Mouse (Mus musculus) stomach, embryonic 16.5 days (tissue): ENCODE results near the gene Sspo. TPM values are rescaled to one million over a fixed set of nuclear protein-coding genes. Genes with fewer than 3 reads are reported as not detected.

Experiments
- ATAC-seq: fragments of 200-750 bp; cut with Nextera tagmentation; 2 replicates; pipeline ENCODE4 v1.8.0; 2017; ENCODE audit warnings: moderate number of reproducible peaks, moderate TSS enrichment; ENCODE audit not compliant: insufficient read depth, low FRiP score
- H3K27ac ChIP-seq: fragments of 300-500 bp; sonication (generic); 2 replicates; pipeline ENCODE4 v1.5.1; 2014; ENCODE audit warnings: low read length
- H3K27me3 ChIP-seq: fragments of 300-500 bp; sonication (generic); 2 replicates; pipeline ENCODE4 v1.6.1; 2014; ENCODE audit warnings: low read length, control low read depth, mixed read lengths; ENCODE audit not compliant: control insufficient read depth, insufficient read depth
- H3K36me3 ChIP-seq: fragments of 300-500 bp; sonication (generic); 2 replicates; pipeline ENCODE4 v1.6.1; 2014; ENCODE audit warnings: low read length; ENCODE audit not compliant: control insufficient read depth, insufficient read depth
- H3K4me1 ChIP-seq: fragments of 300-500 bp; sonication (generic); 2 replicates; pipeline ENCODE4 v1.6.1; 2014; ENCODE audit warnings: low read length, control low read depth, mixed read lengths; ENCODE audit not compliant: control insufficient read depth, insufficient read depth
- H3K4me2 ChIP-seq: fragments of 300-500 bp; sonication (generic); 2 replicates; pipeline ENCODE4 v1.6.1; 2014; ENCODE audit warnings: low read depth, low read length, mixed read lengths
- H3K4me3 ChIP-seq: fragments of 300-500 bp; sonication (generic); replicated peaks from 2 replicates; pipeline ENCODE4 v1.5.1; 2014; ENCODE audit warnings: mild to moderate bottlenecking, low read length
- H3K9ac ChIP-seq: fragments of 300-500 bp; sonication (generic); 2 replicates; pipeline ENCODE4 v1.6.1; 2014; ENCODE audit warnings: low read length
- H3K9me3 ChIP-seq: fragments of 300-500 bp; sonication (generic); replicated peaks from 2 replicates; pipeline ENCODE4 v1.6.1; 2016; ENCODE audit warnings: low read length, control low read depth; ENCODE audit not compliant: control insufficient read depth
- WGBS: fragments of 180-500 bp; shearing (Covaris S2); extraction: QIAGEN DNeasy Blood & Tissue Kit; methylation state at CpG from one replicate; pipeline ENCODE4 v1.1.7; 2014; 5-methylcytosine and 5-hydroxymethylcytosine counted together
- polyA plus RNA-seq: library from polyadenylated mRNA; unstranded; fragments of >200 nt; fragmentation: Nextera tagmentation; extraction: Ambion mirVana; gene quantifications from 2 replicates; pipeline ENCODE4 v1.2.1, GENCODE M21; 2015

The Sspo gene
- polyA plus RNA-seq, 1 experiment from 2014 or later: 0.89 TPM

DNA sequence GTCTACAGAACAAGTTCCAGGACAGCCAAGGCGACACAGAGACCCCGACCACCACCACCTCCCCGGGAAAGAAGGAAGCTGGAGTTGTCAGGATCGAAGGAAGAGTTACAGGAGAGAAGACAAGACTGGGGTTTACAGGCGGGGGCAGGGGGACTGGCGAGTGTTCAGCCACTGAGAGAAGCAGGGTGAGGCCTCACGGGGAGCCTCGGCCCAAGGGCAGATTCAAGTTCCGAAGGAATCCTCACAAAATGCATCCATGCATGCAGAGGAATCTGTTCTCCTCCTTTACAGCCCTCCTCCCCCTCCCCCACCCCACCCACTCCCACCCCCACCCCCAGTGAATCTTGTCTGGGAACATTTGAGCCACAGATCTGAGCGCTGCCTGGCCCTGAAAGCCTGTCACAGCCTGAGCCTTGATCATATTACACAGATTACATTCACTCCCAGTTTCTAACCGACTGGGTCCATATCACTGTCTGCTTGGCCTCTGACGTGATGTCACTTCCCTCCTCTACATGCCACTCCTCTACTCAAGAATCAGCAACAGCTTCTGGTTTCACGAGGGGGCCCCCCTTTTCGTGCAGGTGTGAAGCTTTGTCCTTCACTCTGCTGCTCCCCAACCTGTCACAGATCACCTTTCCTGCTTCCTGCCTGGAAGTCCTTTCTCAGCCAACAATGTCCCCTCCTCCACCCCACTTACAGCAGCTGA lies 7.6 kb upstream of the Sspo start:
- no peak overlapping the region for H3K4me3 ChIP-seq
- no peak for ATAC-seq
- H3K27ac ChIP-seq: peak overlapping the region; percentile 33; the same call in 1 of the 2 replicates
- WGBS: 51% methylated on average over 14 of the region's 14 CpGs
- no peak overlapping the region for H3K9ac ChIP-seq
- H3K36me3 ChIP-seq: peaks cover 29% of the 10 kb centered on the region
- no peaks in the 10 kb centered on the region for H3K27me3 ChIP-seq
- no peaks in the 10 kb centered on the region for H3K9me3 ChIP-seq
- H3K4me1 ChIP-seq: peaks cover 38% of the 10 kb centered on the region
- H3K4me2 ChIP-seq: no peak overlapping the region

DNA sequence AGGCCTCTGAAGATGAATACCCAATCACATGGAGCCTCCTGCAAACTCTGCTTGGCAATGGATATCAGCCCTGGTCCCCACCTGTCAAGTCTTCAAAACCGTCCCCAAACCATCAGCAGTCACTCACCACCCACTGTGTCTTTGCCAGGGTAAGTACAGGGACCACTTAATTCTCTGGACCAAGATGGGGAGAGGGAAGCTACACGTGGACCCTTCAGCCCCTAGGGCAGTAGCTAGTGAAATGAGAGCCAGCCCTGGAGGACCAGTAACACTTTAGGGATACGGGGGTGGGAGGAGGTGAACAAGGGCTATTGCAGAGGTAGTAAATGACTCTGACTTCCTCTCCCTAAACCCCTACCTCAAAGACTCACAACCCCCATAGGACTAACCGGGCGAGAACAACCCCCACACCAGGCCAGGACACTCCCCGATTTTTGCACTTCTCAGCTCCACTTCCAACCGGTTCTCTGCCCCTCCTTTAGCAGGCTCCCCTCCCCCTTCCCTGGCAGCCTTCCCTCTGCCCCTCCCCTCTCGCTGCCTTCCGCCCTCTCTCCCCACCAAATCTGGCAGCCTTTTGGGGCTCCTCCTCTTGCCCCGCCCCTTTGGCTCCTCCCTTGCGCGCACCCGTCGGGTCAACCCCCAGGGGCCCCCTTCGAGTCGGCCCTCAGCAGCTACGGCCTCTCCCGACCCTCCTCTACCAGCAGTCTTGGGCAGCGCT lies 4.3 kb upstream of the Sspo start:
- peak overlapping the region; percentile 96 for H3K4me3 ChIP-seq

DNA sequence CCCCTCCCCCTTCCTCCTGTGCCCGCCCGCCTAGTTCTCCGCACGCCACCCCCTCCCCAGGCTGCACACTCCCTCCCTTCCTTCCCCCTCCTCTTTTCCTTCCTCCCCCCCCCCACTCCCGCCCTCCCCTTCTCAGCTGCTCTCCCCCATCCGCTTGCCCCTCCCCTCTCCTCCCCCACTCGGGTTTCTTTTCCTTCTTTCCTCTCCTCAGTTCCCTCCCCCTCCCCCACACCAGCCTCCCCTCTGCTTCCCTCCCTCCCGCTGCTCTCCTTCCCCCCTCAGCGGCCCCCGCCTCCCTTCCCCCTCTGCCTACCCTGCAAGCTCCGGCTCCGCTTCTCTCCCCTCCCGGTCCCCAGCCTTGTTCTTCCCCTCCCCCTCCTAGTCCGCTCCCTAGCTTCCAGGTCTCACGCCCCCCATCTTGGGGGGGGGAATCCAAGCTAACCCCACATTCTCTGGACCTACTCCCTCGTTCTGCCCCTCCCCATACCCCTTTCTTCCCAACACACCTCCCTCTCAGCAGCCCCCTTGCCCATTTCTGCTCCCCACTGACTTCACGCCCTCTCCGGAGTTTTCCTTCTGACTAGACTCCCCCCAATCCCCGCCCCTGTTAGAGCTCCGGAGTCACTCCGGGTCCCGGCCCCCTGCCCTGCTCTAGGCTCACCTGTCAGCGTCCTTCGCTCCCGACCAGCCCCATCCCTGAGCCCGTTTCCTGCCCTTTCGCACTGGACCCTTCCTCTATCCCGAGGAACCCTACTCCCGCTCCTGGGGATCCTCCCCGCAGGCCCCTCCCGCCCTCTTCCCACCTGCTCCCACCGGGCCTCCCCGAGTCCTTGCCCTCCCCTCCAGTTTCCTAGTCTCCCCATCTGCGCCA lies 3.5 kb upstream of the Sspo start:
- WGBS: 1% methylated on average over 32 of the region's 34 CpGs
- H3K27ac ChIP-seq: peak overlapping the region; percentile 98
- H3K4me3 ChIP-seq: peak overlapping the region; percentile 96
- peak overlapping the region; percentile 78 for H3K4me2 ChIP-seq
- H3K4me1 ChIP-seq: peaks cover 30% of the 10 kb centered on the region
- peak overlapping the region; percentile 99 for H3K9ac ChIP-seq
- ATAC-seq: peak; percentile 67
- H3K36me3 ChIP-seq: peaks cover 12% of the 10 kb centered on the region
- no peaks in the 10 kb centered on the region for H3K27me3 ChIP-seq
- H3K9me3 ChIP-seq: no peaks in the 10 kb centered on the region

More for the DNA sequence above, 4.3 kb upstream of the Sspo start:
- WGBS: 3% methylated on average over 19 of the region's 19 CpGs
- H3K9me3 ChIP-seq: no peaks in the 10 kb centered on the region
- H3K27me3 ChIP-seq: no peaks in the 10 kb centered on the region
- H3K4me1 ChIP-seq: peaks cover 30% of the 10 kb centered on the region
- H3K4me2 ChIP-seq: peak overlapping the region; percentile 78
- peak overlapping the region; percentile 98 for H3K27ac ChIP-seq
- peak overlapping the region; percentile 81 for H3K9ac ChIP-seq
- H3K36me3 ChIP-seq: peaks cover 14% of the 10 kb centered on the region
- peak; percentile 92 for ATAC-seq

DNA sequence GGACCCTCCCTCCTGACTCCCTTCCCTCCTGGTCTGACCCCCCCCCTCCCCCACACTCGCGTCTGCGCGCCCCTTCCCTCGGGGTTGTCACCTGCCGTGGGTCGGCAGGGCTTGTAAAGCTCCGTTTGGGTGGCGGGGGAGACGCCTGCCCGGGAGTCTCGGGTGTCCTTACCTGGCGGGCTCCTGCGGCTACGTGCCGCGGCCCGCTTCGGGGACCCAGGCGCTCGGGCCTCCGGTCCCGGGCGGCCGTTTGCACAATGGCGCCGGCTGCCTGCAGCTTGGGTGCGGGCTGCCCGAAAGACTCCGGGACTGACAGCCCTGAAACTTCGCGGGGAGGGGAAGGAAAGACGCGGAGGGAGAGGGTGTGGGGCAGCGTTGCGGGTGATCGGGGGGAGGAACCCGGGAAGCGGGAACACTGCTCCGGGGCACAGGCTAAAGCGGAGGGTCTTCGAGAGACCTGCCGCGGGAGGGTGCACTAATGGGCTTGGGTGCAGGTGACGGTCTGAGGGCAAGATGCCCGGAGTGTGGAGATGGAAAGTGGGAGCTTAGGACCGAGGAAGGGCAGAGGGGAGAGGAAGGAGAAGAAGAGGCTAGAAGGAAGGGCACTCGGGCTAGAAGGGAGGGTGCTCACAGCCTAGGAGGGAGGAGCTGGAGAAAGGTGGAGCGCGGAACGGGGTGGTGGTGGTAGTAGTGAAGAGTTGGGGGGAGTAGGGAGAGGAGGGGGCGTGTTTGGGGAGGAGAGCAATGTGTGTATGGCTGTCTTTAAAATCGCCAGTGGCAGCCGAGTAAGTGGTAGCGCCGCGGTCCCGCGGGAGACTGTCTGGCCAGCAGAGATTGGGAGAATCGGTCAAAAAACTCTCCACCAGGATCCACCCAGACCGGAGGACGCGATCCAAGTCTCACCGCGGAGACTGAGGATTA lies 2.6 kb upstream of the Sspo start, which contains the start of gene Zfp467:
TSS of gene Zfp467 (minus strand) at position 645 of the 921 bp plus-strand sequence.
- peak within 1 kb of the TSS; percentile 78 for H3K4me2 ChIP-seq
- H3K4me1 ChIP-seq: peaks cover 27% of the 10 kb centered on the region
- H3K9ac ChIP-seq: peak within 1 kb of the TSS; percentile 99
- H3K9me3 ChIP-seq: no peaks in the 10 kb centered on the region
- under 1% methylated on average over 64 of the region's 65 CpGs for WGBS
- peak within 1 kb of the TSS; percentile 98 for H3K27ac ChIP-seq
- peaks cover 12% of the 10 kb centered on the region for H3K36me3 ChIP-seq
- H3K27me3 ChIP-seq: no peaks in the 10 kb centered on the region
- ATAC-seq: peak; percentile 49
- H3K4me3 ChIP-seq: peak within 1 kb of the TSS; percentile 96

DNA sequence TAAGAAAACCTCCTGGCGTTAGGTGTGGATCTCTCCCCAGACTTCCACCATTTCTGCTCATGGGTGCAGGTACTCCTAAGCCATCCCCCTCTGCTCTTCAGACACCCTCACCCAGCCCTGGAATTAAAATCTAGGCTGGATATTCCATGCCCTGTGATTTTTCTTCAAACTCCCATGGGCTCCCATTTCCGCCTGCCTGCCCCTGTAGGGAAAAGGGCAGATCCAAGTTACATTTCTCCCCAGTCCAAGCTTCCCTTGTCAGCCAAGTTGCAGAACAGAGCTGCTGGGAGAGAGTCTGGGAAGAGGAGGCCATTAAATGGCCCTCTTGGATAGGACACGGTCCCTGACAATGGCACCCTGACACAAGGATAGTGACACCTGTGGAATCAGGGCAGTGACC lies 1.8 kb upstream of the Sspo start:
- 40% methylated on average over 3 of the region's 3 CpGs for WGBS
- Histone ChIP-seq H3K9ac (peak overlapping the region; percentile 99), H3K9me3 (no peaks in the 10 kb centered on the region), H3K4me2 (peak overlapping the region; percentile 78), H3K27me3 (no peaks in the 10 kb centered on the region), H3K27ac (peak overlapping the region; percentile 98), H3K36me3 (peaks cover 12% of the 10 kb centered on the region), H3K4me3 (peak overlapping the region; percentile 96), H3K4me1 (peaks cover 18% of the 10 kb centered on the region)
- no peak for ATAC-seq

DNA sequence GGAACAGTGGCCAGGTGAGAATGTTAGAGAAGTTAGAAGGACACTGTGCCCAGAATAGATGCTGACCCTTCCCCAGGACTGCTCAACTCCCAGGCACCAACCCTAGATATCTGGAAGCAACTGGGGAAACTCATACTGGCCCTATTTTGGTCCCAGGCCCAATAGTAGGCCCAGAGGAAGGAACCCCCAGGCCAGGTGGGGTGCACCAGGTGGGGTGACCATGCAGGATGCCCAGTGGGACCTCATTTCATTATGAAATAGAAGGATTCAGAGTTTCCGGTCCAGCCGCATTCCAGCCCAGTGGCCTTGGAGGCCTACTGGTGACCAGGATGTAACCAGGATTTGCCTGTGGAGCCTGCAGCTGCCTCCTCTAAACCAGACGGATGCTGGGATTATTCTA lies 1.1 kb upstream of the Sspo start:
- no peak overlapping the region for H3K4me3 ChIP-seq
- no peak overlapping the region for H3K4me2 ChIP-seq
- no peaks in the 10 kb centered on the region for H3K9me3 ChIP-seq
- H3K27me3 ChIP-seq: no peaks in the 10 kb centered on the region
- peak overlapping the region; percentile 98; the same call in 1 of the 2 replicates for H3K27ac ChIP-seq
- no peak overlapping the region; the same call in 1 of the 2 replicates for H3K9ac ChIP-seq
- ATAC-seq: no peak
- peaks cover 17% of the 10 kb centered on the region for H3K4me1 ChIP-seq
- 73% methylated on average over 3 of the region's 3 CpGs for WGBS
- peaks cover 9% of the 10 kb centered on the region for H3K36me3 ChIP-seq

DNA sequence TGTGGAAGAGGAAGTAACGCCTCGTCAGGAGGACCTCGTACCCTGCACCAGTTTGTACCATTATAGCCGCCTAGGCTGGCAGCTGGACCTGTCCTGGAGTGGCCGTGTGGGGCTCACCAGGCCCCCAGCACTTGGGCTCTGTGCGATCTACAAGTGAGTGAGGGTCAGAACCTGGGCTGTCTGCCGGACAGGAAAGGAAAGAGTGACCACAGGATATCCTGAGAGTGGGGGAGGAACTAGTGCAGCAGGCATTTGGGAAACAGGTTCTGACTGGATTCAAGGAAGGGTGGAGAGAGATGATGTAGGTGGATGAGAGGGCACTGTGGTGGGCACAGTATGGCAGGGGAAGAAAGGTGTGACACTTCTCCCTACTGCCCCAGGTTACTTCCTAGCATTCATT lies 498 bp downstream of the Sspo start:
- Histone ChIP-seq H3K4me1 (peaks cover 11% of the 10 kb centered on the region), H3K4me2 (no peak overlapping the region), H3K9ac (no peak overlapping the region), H3K27me3 (no peaks in the 10 kb centered on the region), H3K4me3 (no peak overlapping the region), H3K9me3 (no peaks in the 10 kb centered on the region), H3K27ac (no peak overlapping the region), H3K36me3 (no peaks in the 10 kb centered on the region)
- 73% methylated on average over 7 of the region's 7 CpGs for WGBS
- no peak for ATAC-seq

DNA sequence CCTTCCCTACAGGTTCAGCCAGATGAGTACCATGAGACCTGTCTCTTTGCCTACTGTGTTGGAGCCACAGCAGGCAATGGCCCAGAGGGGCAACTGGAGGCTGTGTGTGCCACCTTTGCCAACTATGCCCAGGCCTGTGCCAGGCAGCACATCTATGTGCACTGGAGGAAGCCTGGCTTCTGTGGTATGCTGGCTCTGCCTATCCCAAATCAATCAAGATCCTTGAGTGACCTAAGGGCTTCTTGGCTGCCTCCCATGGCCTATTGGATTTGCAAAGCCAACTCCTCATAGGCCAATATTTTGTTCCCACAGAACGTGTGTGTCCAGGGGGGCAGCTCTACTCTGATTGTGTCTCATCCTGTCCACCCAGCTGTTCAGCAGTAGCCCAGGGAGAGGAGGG lies 4.1 kb downstream of the Sspo start:
- Histone ChIP-seq H3K4me1 (no peaks in the 10 kb centered on the region), H3K9ac (no peak overlapping the region), H3K27ac (no peak overlapping the region), H3K36me3 (no peaks in the 10 kb centered on the region), H3K4me2 (no peak overlapping the region), H3K27me3 (no peaks in the 10 kb centered on the region), H3K4me3 (no peak overlapping the region), H3K9me3 (no peaks in the 10 kb centered on the region)
- ATAC-seq: no peak
- 41% methylated on average over 1 of the region's 1 CpGs for WGBS
